Mouse (Mus musculus) heart, adult 2 months (tissue): ENCODE results near the gene Egflam.

Source experiments
- CTCF ChIP-seq: fragments of 200-600 bp; IDR thresholded peaks from 2 replicates; pipeline ENCODE4 v1.8.1; 2022; ENCODE audit warnings: antibody characterized with exemption, mild to moderate bottlenecking, moderate library complexity
- POLR2A ChIP-seq: fragments of 200-500 bp; IDR thresholded peaks from 2 replicates; pipeline ENCODE4 v1.6.1; 2011; ENCODE audit warnings: mild to moderate bottlenecking, low read depth, low read length, control low read depth; ENCODE audit not compliant: insufficient read depth

GRCm38 (mm10) chr15:7295199-7295598 is 103.0 kb downstream of the Egflam start:
- no peak for TF ChIP-seq POLR2A
- TF ChIP-seq CTCF = no peak
